Mouse (Mus musculus): ENCODE measurements around the gene Odf3l2.

Gene Odf3l2

GRCm38 (mm10) chr10:79626156-79626555 is 19.4 kb downstream of the Odf3l2 start:
- DNase-seq (ENCODE audit: low spot score): no peak

- no peak for DNase-seq (ENCODE audit: low spot score)
These were observed 20.1 kb downstream of the Odf3l2 start for GRCm38 (mm10) chr10:79625398-79625797.

- DNase-seq (ENCODE audit: low spot score): no peak
These were observed 21.6 kb downstream of the Odf3l2 start for GRCm38 (mm10) chr10:79623950-79624349.

GRCm38 (mm10) chr10:79616376-79616775 is 29.2 kb downstream of the Odf3l2 start:
- DNase-seq (ENCODE audit: low spot score): no peak

- no peak for DNase-seq (ENCODE audit: low spot score)
These were observed 29.7 kb downstream of the Odf3l2 start for GRCm38 (mm10) chr10:79615860-79616259.

GRCm38 (mm10) chr10:79614305-79614643 is 31.3 kb downstream of the Odf3l2 start:
- no peak for DNase-seq (ENCODE audit: low spot score)

GRCm38 (mm10) chr10:79613578-79614304 is 31.8 kb downstream of the Odf3l2 start, which contains the start of gene C2cd4c:
C2cd4c (minus strand) TSS chr10:79614025.
- DNase-seq (ENCODE audit: low spot score): peak; percentile 64

GRCm38 (mm10) chr10:79612192-79613135 is 33.1 kb downstream of the Odf3l2 start:
- no peak for DNase-seq (ENCODE audit: low spot score)

- DNase-seq (ENCODE audit: low spot score): no peak
These were observed 34.2 kb downstream of the Odf3l2 start for GRCm38 (mm10) chr10:79611296-79611695.

GRCm38 (mm10) chr10:79609276-79609675 is 36.3 kb downstream of the Odf3l2 start:
- no peak for DNase-seq (ENCODE audit: low spot score)

GRCm38 (mm10) chr10:79607892-79608291 is 37.6 kb downstream of the Odf3l2 start:
- no peak for DNase-seq (ENCODE audit: low spot score)

GRCm38 (mm10) chr10:79606537-79606936 is 39.0 kb downstream of the Odf3l2 start:
- DNase-seq (ENCODE audit: low spot score): no peak

GRCm38 (mm10) chr10:79597936-79598230 is 47.7 kb downstream of the Odf3l2 start:
- no peak for DNase-seq (ENCODE audit: low spot score)

GRCm38 (mm10) chr10:79597051-79597935 is 48.2 kb downstream of the Odf3l2 start:
- DNase-seq (ENCODE audit: low spot score): peak; percentile 62

GRCm38 (mm10) chr10:79595590-79595929 is 50.0 kb downstream of the Odf3l2 start:
- DNase-seq (ENCODE audit: low spot score): no peak

GRCm38 (mm10) chr10:79594872-79595589 is 50.5 kb downstream of the Odf3l2 start:
- peak; percentile 60 for DNase-seq (ENCODE audit: low spot score)

GRCm38 (mm10) chr10:79594111-79594510 is 51.4 kb downstream of the Odf3l2 start:
- DNase-seq (ENCODE audit: low spot score): no peak

GRCm38 (mm10) chr10:79590702-79591101 is 54.8 kb downstream of the Odf3l2 start:
- no peak for DNase-seq (ENCODE audit: low spot score)
